Mouse (Mus musculus): ENCODE results near the gene Abcg1. TPM values are rescaled to one million over a fixed set of nuclear protein-coding genes. Genes with fewer than 3 reads are reported as not detected.

Gene Abcg1
- total and polyA plus RNA-seq, 3 experiments: 2.2 to 4.6 (median 2.2) TPM

DNA sequence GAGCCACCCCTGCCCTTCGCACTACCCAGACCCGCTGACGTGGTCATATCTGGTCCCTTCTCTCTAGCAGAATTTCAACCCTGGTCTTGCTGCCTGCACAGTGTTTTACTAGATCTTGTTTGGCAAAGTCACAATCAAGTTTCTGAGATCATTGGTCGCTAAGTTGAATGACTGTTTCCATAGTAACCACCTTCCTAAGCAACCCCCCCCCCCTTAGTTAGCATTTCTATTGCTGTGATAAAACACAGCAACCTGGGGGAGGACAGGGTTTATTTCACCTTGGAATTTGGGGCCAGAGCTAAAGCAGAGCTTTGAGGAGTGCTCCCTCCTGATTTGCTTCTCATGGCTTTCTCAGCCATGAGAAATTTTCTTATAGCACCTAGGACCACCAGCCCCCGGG lies 37.3 kb downstream of the Abcg1 start:
- in situ Hi-C loops (cut with MboI; ENCODE audit: low pct_ligation_motif_present, low pct_unique_long_range_greater_than_20kb, low sequenced_read_pairs): no loop called here
- no peak overlapping the region for H3K4me2 ChIP-seq (ENCODE audit: insufficient read depth, low read depth, poor library complexity, severe bottlenecking)
- H3K4me1 ChIP-seq (ENCODE audit: control insufficient read depth in 1 of 2, insufficient read depth in 2 of 2): peaks cover 8 to 11% of the 10 kb centered on the region in 2 experiments
- no peak overlapping the region for H3K9ac ChIP-seq (ENCODE audit: insufficient read depth, low read depth)
- no peak for DNase-seq (ENCODE audit: extremely low read depth)
- H3K79me2 ChIP-seq (replicated peaks; ENCODE audit: control insufficient read depth, extremely low read depth, insufficient read depth, poor library complexity, severe bottlenecking): no peaks in the 10 kb centered on the region
- peaks cover under 1% of the 10 kb centered on the region for H3K27me3 ChIP-seq (replicated peaks)
- peaks cover 6% of the 10 kb centered on the region for H3K9me3 ChIP-seq (replicated peaks; ENCODE audit: low read length)
- H3K4me3 ChIP-seq (replicated peaks in 1 of 3; ENCODE audit: low read depth in 2 of 3, low read length in 2 of 3, poor library complexity in 1 of 3): no peak overlapping the region
- no peak for TF ChIP-seq IRF4 (IDR thresholded peaks at IDR 0.05; ENCODE audit: low read depth, low read length)
- no peak for TF ChIP-seq TBP (conservative IDR thresholded peaks at IDR 0.05; ENCODE audit: low read depth, low read length)
- TF ChIP-seq NELFE (IDR thresholded peaks at IDR 0.05; ENCODE audit: low read depth, low read length): no peak
- TF ChIP-seq UBTF (IDR thresholded peaks at IDR 0.05; ENCODE audit: low read depth, low read length): no peak
- TF ChIP-seq USF2 (conservative IDR thresholded peaks at IDR 0.05; ENCODE audit: low read depth, low read length): no peak
- TF ChIP-seq MAX (IDR thresholded peaks at IDR 0.05; ENCODE audit: low read length): no peak
- TF ChIP-seq RAD21 (IDR thresholded peaks at IDR 0.05; ENCODE audit: low read depth, low read length): no peak
- no peak for TF ChIP-seq USF1 (IDR thresholded peaks at IDR 0.05; ENCODE audit: low read depth, low read length)
- no peak for TF ChIP-seq GABPA (IDR thresholded peaks at IDR 0.05; ENCODE audit: insufficient replicate concordance, low read depth, low read length)
- H3K27ac ChIP-seq (ENCODE audit: insufficient read depth, low read depth): no peak overlapping the region
- H3K36me3 ChIP-seq (replicated peaks in 1 of 2; ENCODE audit: control insufficient read depth in 1 of 2, insufficient read depth in 1 of 2, low read length in 1 of 2): peaks cover 7 to 8% of the 10 kb centered on the region in 2 experiments
- dilution Hi-C loops (cut with MboI; ENCODE audit: extremely low pct_ligation_motif_present, extremely low pct_unique_long_range_greater_than_20kb, low sequenced_read_pairs): no loop called here

- H3K27ac ChIP-seq (ENCODE audit: insufficient read depth, low read depth): no peak overlapping the region
- H3K4me3 ChIP-seq (replicated peaks in 1 of 3; ENCODE audit: low read depth in 2 of 3, low read length in 2 of 3, poor library complexity in 1 of 3): no peak overlapping the region
- no peaks in the 10 kb centered on the region for H3K79me2 ChIP-seq (replicated peaks; ENCODE audit: control insufficient read depth, extremely low read depth, insufficient read depth, poor library complexity, severe bottlenecking)
- dilution Hi-C loops (cut with MboI; ENCODE audit: extremely low pct_ligation_motif_present, extremely low pct_unique_long_range_greater_than_20kb, low sequenced_read_pairs) (no loop called here), in situ Hi-C loops (cut with MboI; ENCODE audit: low pct_ligation_motif_present, low pct_unique_long_range_greater_than_20kb, low sequenced_read_pairs) (no loop called here)
- H3K9me3 ChIP-seq (replicated peaks; ENCODE audit: low read length): peaks cover 6% of the 10 kb centered on the region
- H3K4me1 ChIP-seq (ENCODE audit: control insufficient read depth in 1 of 2, insufficient read depth in 2 of 2): peaks cover 3 to 4% of the 10 kb centered on the region in 2 experiments; a peak in 3 of 4 replicates
- TF ChIP-seq UBTF (IDR thresholded peaks at IDR 0.05; ENCODE audit: low read depth, low read length) (no peak), TBP (conservative IDR thresholded peaks at IDR 0.05; ENCODE audit: low read depth, low read length) (no peak), CHD2 (IDR thresholded peaks at IDR 0.05; ENCODE audit: low read length) (no peak), JUN (IDR thresholded peaks at IDR 0.05; ENCODE audit: insufficient read depth, low read depth, low read length) (no peak), ETS1 (conservative IDR thresholded peaks at IDR 0.05; ENCODE audit: low read depth, low read length) (no peak), MAZ (IDR thresholded peaks at IDR 0.05; ENCODE audit: low read depth, low read length) (no peak), MAX (IDR thresholded peaks at IDR 0.05; ENCODE audit: low read length) (no peak), USF1 (IDR thresholded peaks at IDR 0.05; ENCODE audit: low read depth, low read length) (no peak), E2F4 (IDR thresholded peaks at IDR 0.05; ENCODE audit: insufficient replicate concordance, low read depth, low read length) (no peak), POLR2A (IDR thresholded peaks at IDR 0.05; ENCODE audit: low read depth, low read length) (no peak), NRF1 (IDR thresholded peaks at IDR 0.05; ENCODE audit: low read depth, low read length) (no peak), ZNF384 (IDR thresholded peaks at IDR 0.05; ENCODE audit: low read depth, low read length) (no peak), USF2 (conservative IDR thresholded peaks at IDR 0.05; ENCODE audit: low read depth, low read length) (no peak), POLR2AphosphoS2 (IDR thresholded peaks at IDR 0.05; ENCODE audit: low read depth, low read length) (no peak), RAD21 (IDR thresholded peaks at IDR 0.05; ENCODE audit: low read depth, low read length) (no peak)
- peaks cover 7 to 8% of the 10 kb centered on the region in 2 experiments for H3K36me3 ChIP-seq (replicated peaks in 1 of 2; ENCODE audit: control insufficient read depth in 1 of 2, insufficient read depth in 1 of 2, low read length in 1 of 2)
- H3K9ac ChIP-seq (ENCODE audit: insufficient read depth, low read depth): no peak overlapping the region
- peaks cover 2% of the 10 kb centered on the region for H3K27me3 ChIP-seq (replicated peaks)
- no peak for DNase-seq (ENCODE audit: extremely low read depth)
- no peak overlapping the region for H3K4me2 ChIP-seq (ENCODE audit: insufficient read depth, low read depth, poor library complexity, severe bottlenecking)
Measured at GRCm38 (mm10) chr17:31095570-31095969, 38.1 kb downstream of the Abcg1 start.

Measured in CH12.LX (cell line).